In genomic region chr10:80792175-80793032, GRCm38 (mm10) we compare ENCODE assay signal across 10 mouse cellular contexts. TPM values are rescaled to one million over a fixed set of nuclear protein-coding genes. Genes with fewer than 3 reads are reported as not detected.
DNase-seq lines count a peak whose midpoint lies in the region; ATAC-seq and TF ChIP-seq lines count a peak whose summit lies in the region.
"Had no signal": no experiment of that assay in that cellular context is flagged by ENCODE, and none has a peak within 500 bp of the region (broad histone marks: within the 10 kb centered on the region; RNA-seq: fewer than 3 reads in every experiment).

No protein-coding gene starts in this region.

- ATAC-seq in heart, postnatal 0 days (ENCODE audit: insufficient read depth, low read depth), result no peak
- no peak for ATAC-seq in stomach, embryonic 15.5 days (ENCODE audit: insufficient read depth, low FRiP score, low read depth)
- ATAC-seq in stomach, postnatal 0 days (ENCODE audit: low FRiP score, low TSS enrichment), result no peak
- no peak for ATAC-seq in embryonic facial prominence, embryonic 15.5 days (ENCODE audit: insufficient number of reproducible peaks, low FRiP score, low TSS enrichment, low read depth)
- no peak for ATAC-seq in erythroblast, adult 5-6 weeks (replicated peaks; ENCODE audit: low FRiP score, poor library complexity, severe bottlenecking)

- H3K27me3 ChIP-seq in heart, postnatal 0 days (ENCODE audit: control insufficient read depth, insufficient read depth, low read length), result no peaks in the 10 kb centered on the region
- H3K27me3 ChIP-seq in stomach, embryonic 15.5 days (replicated peaks), result no peaks in the 10 kb centered on the region
- no peaks in the 10 kb centered on the region for H3K27me3 ChIP-seq in stomach, postnatal 0 days (ENCODE audit: control insufficient read depth, insufficient read depth, low read length)
- no peaks in the 10 kb centered on the region for H3K27me3 ChIP-seq in embryonic facial prominence, embryonic 15.5 days
- H3K27me3 ChIP-seq: limb, embryonic 13.5 days had no signal

- no peaks in the 10 kb centered on the region for H3K9me3 ChIP-seq in heart, postnatal 0 days (replicated peaks; ENCODE audit: control insufficient read depth, low read length)
- H3K9me3 ChIP-seq in stomach, embryonic 15.5 days, result no peaks in the 10 kb centered on the region
- no peaks in the 10 kb centered on the region for H3K9me3 ChIP-seq in stomach, postnatal 0 days (ENCODE audit: control insufficient read depth, low read length)
- no peaks in the 10 kb centered on the region for H3K9me3 ChIP-seq in embryonic facial prominence, embryonic 15.5 days (replicated peaks)
- H3K9me3 ChIP-seq: limb, embryonic 13.5 days had no signal

- H3K4me3 ChIP-seq in heart, postnatal 0 days (ENCODE audit: low read depth, low read length), result no peak overlapping the region
- no peak overlapping the region for H3K4me3 ChIP-seq in stomach, embryonic 15.5 days (replicated peaks)
- no peak overlapping the region for H3K4me3 ChIP-seq in stomach, postnatal 0 days (ENCODE audit: low read depth, low read length)
- H3K4me3 ChIP-seq in embryonic facial prominence, embryonic 15.5 days (replicated peaks), result no peak overlapping the region
- H3K4me3 ChIP-seq: erythroblast, embryonic 14.5 days; limb, embryonic 13.5 days had no signal

- H3K4me1 ChIP-seq in heart, postnatal 0 days (ENCODE audit: control insufficient read depth, insufficient read depth), result peaks cover 22% of the 10 kb centered on the region
- peaks cover 17% of the 10 kb centered on the region for H3K4me1 ChIP-seq in stomach, embryonic 15.5 days
- peaks cover 4% of the 10 kb centered on the region for H3K4me1 ChIP-seq in stomach, postnatal 0 days (replicated peaks; ENCODE audit: control insufficient read depth, insufficient read depth)
- H3K4me1 ChIP-seq in embryonic facial prominence, embryonic 15.5 days, result peaks cover 17% of the 10 kb centered on the region

- WGBS in heart, postnatal 0 days, result 70% methylated on average over 41 of the region's 41 CpGs
- WGBS in stomach, embryonic 15.5 days, result 60% methylated on average over 41 of the region's 41 CpGs
- 62% methylated on average over 38 of the region's 41 CpGs for WGBS in stomach, postnatal 0 days
- WGBS in embryonic facial prominence, embryonic 15.5 days, result 66% methylated on average over 41 of the region's 41 CpGs

- peaks cover 86% of the 10 kb centered on the region for H3K36me3 ChIP-seq in heart, postnatal 0 days (replicated peaks; ENCODE audit: control insufficient read depth, insufficient read depth, low read length)
- peaks cover 56% of the 10 kb centered on the region for H3K36me3 ChIP-seq in stomach, embryonic 15.5 days
- H3K36me3 ChIP-seq in stomach, postnatal 0 days (ENCODE audit: control insufficient read depth, insufficient read depth, low read length), result peaks cover 53% of the 10 kb centered on the region
- peaks cover 90% of the 10 kb centered on the region for H3K36me3 ChIP-seq in embryonic facial prominence, embryonic 15.5 days

- no peak for DNase-seq in heart, postnatal 0 days (ENCODE audit: low spot score)
- DNase-seq in heart, adult 8-10 months (ENCODE audit: low spot score), result no peak
- DNase-seq in stomach, postnatal 0 days (ENCODE audit: low spot score), result no peak
- DNase-seq in kidney, postnatal 36 days, result no peak
- DNase-seq in layer of hippocampus, adult 9-11 months, result no peak

- H3K27ac ChIP-seq in heart, postnatal 0 days (ENCODE audit: low read depth), result peak overlapping the region; percentile 4; the same call in 1 of the 2 replicates
- peak overlapping the region; percentile 35; the same call in 1 of the 2 replicates for H3K27ac ChIP-seq in stomach, embryonic 15.5 days
- no peak overlapping the region for H3K27ac ChIP-seq in stomach, postnatal 0 days (replicated peaks)
- 0 out of 2 replicates have a peak overlapping the region, but pooled peaks have one; percentile 17 for H3K27ac ChIP-seq in embryonic facial prominence, embryonic 15.5 days (replicated peaks)
- H3K27ac ChIP-seq: limb, embryonic 13.5 days had no signal

- H3K9ac ChIP-seq in heart, postnatal 0 days (replicated peaks; ENCODE audit: low read depth, low read length), result no peak overlapping the region
- H3K9ac ChIP-seq in stomach, embryonic 15.5 days, result no peak overlapping the region
- no peak overlapping the region for H3K9ac ChIP-seq in stomach, postnatal 0 days (ENCODE audit: low read length)
- H3K9ac ChIP-seq in embryonic facial prominence, embryonic 15.5 days, result no peak overlapping the region
- H3K9ac ChIP-seq: limb, embryonic 13.5 days had no signal

- no peak for TF ChIP-seq CTCF in heart, postnatal 0 days (IDR thresholded peaks at IDR 0.05; ENCODE audit: low read depth)
- TF ChIP-seq CTCF in stomach, postnatal 0 days (IDR thresholded peaks at IDR 0.05; ENCODE audit: low read depth), result no peak

- TF ChIP-seq EP300 in heart, postnatal 0 days (IDR thresholded peaks at IDR 0.05; ENCODE audit: low read depth), result no peak
- TF ChIP-seq EP300 in stomach, postnatal 0 days (optimal IDR thresholded peaks at IDR 0.05), result no peak

- H3K4me2 ChIP-seq in heart, postnatal 0 days (ENCODE audit: low read depth, low read length), result no peak overlapping the region
- no peak overlapping the region for H3K4me2 ChIP-seq in stomach, embryonic 15.5 days
- no peak overlapping the region for H3K4me2 ChIP-seq in stomach, postnatal 0 days (replicated peaks; ENCODE audit: low read depth)
- no peak overlapping the region for H3K4me2 ChIP-seq in embryonic facial prominence, embryonic 15.5 days (replicated peaks)
- H3K4me2 ChIP-seq: limb, embryonic 13.5 days had no signal

RNA-seq across cellular contexts. Expression of gene Sf3a2, which starts 5.6 kb away (rescaled TPM):
- total RNA-seq in heart, postnatal 0 days (2014; rRNA removed; ENCODE audit: low replicate concordance), result 8.8 and 12.7 TPM in 2 replicates
- polyA plus RNA-seq in heart, postnatal 0 days (2015; fragmentation: Nextera tagmentation; extraction: Ambion mirVana), result 25.2 and 26.0 TPM in 2 replicates
- 10 to 100 TPM; 25.0 to 33.0 (median 31.5) TPM for total RNA-seq in heart, adult 8-10 months (2022)
- 52.6 and 62.0 TPM in 2 replicates for polyA plus RNA-seq in stomach, embryonic 15.5 days (2015; fragmentation: Nextera tagmentation; extraction: Ambion mirVana)
- polyA plus RNA-seq in stomach, postnatal 0 days (2015; fragmentation: Nextera tagmentation; extraction: Ambion mirVana), result 27.7 and 31.8 TPM in 2 replicates
- polyA plus RNA-seq in embryonic facial prominence, embryonic 15.5 days (2015; fragmentation: Nextera tagmentation; extraction: Ambion mirVana), result 68.1 and 79.7 TPM in 2 replicates
- total RNA-seq in erythroblast, adult 5-6 weeks (2015; ENCODE audit: low replicate concordance), result 19.6 and 26.5 TPM in 2 replicates
- 7.2 and 11.2 TPM in 2 replicates for total RNA-seq in erythroblast, adult 5-6 weeks (2017; ENCODE audit: low replicate concordance)

RNA-seq across cellular contexts. Expression of gene Plekhj1, which starts 6.0 kb away (rescaled TPM):
- total RNA-seq in heart, postnatal 0 days (2014; rRNA removed; ENCODE audit: low replicate concordance), result 29.3 and 50.6 TPM in 2 replicates
- 41.8 and 44.4 TPM in 2 replicates for polyA plus RNA-seq in heart, postnatal 0 days (2015; fragmentation: Nextera tagmentation; extraction: Ambion mirVana)
- 10 to 100 TPM; 29.8 to 37.4 (median 32.7) TPM for total RNA-seq in heart, adult 8-10 months (2022)
- polyA plus RNA-seq in stomach, embryonic 15.5 days (2015; fragmentation: Nextera tagmentation; extraction: Ambion mirVana), result 117 and 118 TPM in 2 replicates
- polyA plus RNA-seq in stomach, postnatal 0 days (2015; fragmentation: Nextera tagmentation; extraction: Ambion mirVana), result 62.0 and 65.8 TPM in 2 replicates
- 121 and 125 TPM in 2 replicates for polyA plus RNA-seq in embryonic facial prominence, embryonic 15.5 days (2015; fragmentation: Nextera tagmentation; extraction: Ambion mirVana)
- 24.5 and 45.2 TPM in 2 replicates for total RNA-seq in erythroblast, adult 5-6 weeks (2015; ENCODE audit: low replicate concordance)
- total RNA-seq in erythroblast, adult 5-6 weeks (2017; ENCODE audit: low replicate concordance), result 8.2 and 13.9 TPM in 2 replicates

RNA-seq across cellular contexts. Expression of gene Amh, which starts 12.6 kb away (rescaled TPM):
- 4.0 TPM in 1 of 2 replicates, not detected in the other for total RNA-seq in heart, postnatal 0 days (2014; rRNA removed; ENCODE audit: low replicate concordance)
- polyA plus RNA-seq in heart, postnatal 0 days (2015; fragmentation: Nextera tagmentation; extraction: Ambion mirVana), result 0.18 and 0.22 TPM in 2 replicates
- total RNA-seq in heart, adult 8-10 months (2022), result under 1 TPM; 0.14 to 0.50 (median 0.20) TPM
- polyA plus RNA-seq in stomach, embryonic 15.5 days (2015; fragmentation: Nextera tagmentation; extraction: Ambion mirVana), result not detected in 2 replicates
- 6.8 and 6.9 TPM in 2 replicates for polyA plus RNA-seq in stomach, postnatal 0 days (2015; fragmentation: Nextera tagmentation; extraction: Ambion mirVana)
- 0.09 TPM in 1 of 2 replicates, not detected in the other for polyA plus RNA-seq in embryonic facial prominence, embryonic 15.5 days (2015; fragmentation: Nextera tagmentation; extraction: Ambion mirVana)
- not detected in 2 replicates for total RNA-seq in erythroblast, adult 5-6 weeks (2015; ENCODE audit: low replicate concordance)
- not detected in 2 replicates for total RNA-seq in erythroblast, adult 5-6 weeks (2017; ENCODE audit: low replicate concordance)
- polyA plus RNA-seq: limb, embryonic 13.5 days had no signal

RNA-seq across cellular contexts. Expression of gene Jsrp1, which starts 20.9 kb away (rescaled TPM):
- 2.2 TPM in 1 of 2 replicates, not detected in the other for total RNA-seq in heart, postnatal 0 days (2014; rRNA removed; ENCODE audit: low replicate concordance)
- polyA plus RNA-seq in heart, postnatal 0 days (2015; fragmentation: Nextera tagmentation; extraction: Ambion mirVana), result 2.3 and 2.7 TPM in 2 replicates
- total RNA-seq in heart, adult 8-10 months (2022), result 1 to 10 TPM in 1 of 4 experiments, under 1 TPM in 3; 0.47 to 1.6 (median 0.75) TPM
- polyA plus RNA-seq in stomach, embryonic 15.5 days (2015; fragmentation: Nextera tagmentation; extraction: Ambion mirVana), result 1.0 and 1.4 TPM in 2 replicates
- 0.86 and 0.96 TPM in 2 replicates for polyA plus RNA-seq in stomach, postnatal 0 days (2015; fragmentation: Nextera tagmentation; extraction: Ambion mirVana)
- polyA plus RNA-seq in embryonic facial prominence, embryonic 15.5 days (2015; fragmentation: Nextera tagmentation; extraction: Ambion mirVana), result 10.0 and 13.8 TPM in 2 replicates
- not detected in 2 replicates for total RNA-seq in erythroblast, adult 5-6 weeks (2015; ENCODE audit: low replicate concordance)
- total RNA-seq in erythroblast, adult 5-6 weeks (2017; ENCODE audit: low replicate concordance), result not detected in 2 replicates
- polyA plus RNA-seq: erythroblast, embryonic 14.5 days had no signal

RNA-seq across cellular contexts. Expression of gene Oaz1, which starts 34.1 kb away (rescaled TPM):
- 2,373 and 2,460 TPM in 2 replicates for total RNA-seq in heart, postnatal 0 days (2014; rRNA removed; ENCODE audit: low replicate concordance)
- 1,975 and 1,990 TPM in 2 replicates for polyA plus RNA-seq in heart, postnatal 0 days (2015; fragmentation: Nextera tagmentation; extraction: Ambion mirVana)
- total RNA-seq in heart, adult 8-10 months (2022), result 1,000 to 10,000 TPM in 2 of 4 experiments, 100 to 1,000 TPM in 2; 848 to 1,083 (median 963) TPM
- polyA plus RNA-seq in stomach, embryonic 15.5 days (2015; fragmentation: Nextera tagmentation; extraction: Ambion mirVana), result 1,556 and 1,602 TPM in 2 replicates
- polyA plus RNA-seq in stomach, postnatal 0 days (2015; fragmentation: Nextera tagmentation; extraction: Ambion mirVana), result 1,070 and 1,103 TPM in 2 replicates
- 1,751 and 1,885 TPM in 2 replicates for polyA plus RNA-seq in embryonic facial prominence, embryonic 15.5 days (2015; fragmentation: Nextera tagmentation; extraction: Ambion mirVana)
- 1,067 and 1,159 TPM in 2 replicates for total RNA-seq in erythroblast, adult 5-6 weeks (2015; ENCODE audit: low replicate concordance)
- 242 and 348 TPM in 2 replicates for total RNA-seq in erythroblast, adult 5-6 weeks (2017; ENCODE audit: low replicate concordance)
